Mouse (Mus musculus) liver (tissue): ENCODE measurements at regions not wholly inside any gene's neighbourhood (a gene's known extent, or its start where the extent isn't known, plus 50 kb on each side); places are given as distances from the start of the nearest gene placed in this dataset.

Experiments used
- DNase-seq: peaks from one replicate; pipeline ENCODE4 v3.0.0-alpha.2; 2020; ENCODE audit warnings: mixed read lengths

DNA sequence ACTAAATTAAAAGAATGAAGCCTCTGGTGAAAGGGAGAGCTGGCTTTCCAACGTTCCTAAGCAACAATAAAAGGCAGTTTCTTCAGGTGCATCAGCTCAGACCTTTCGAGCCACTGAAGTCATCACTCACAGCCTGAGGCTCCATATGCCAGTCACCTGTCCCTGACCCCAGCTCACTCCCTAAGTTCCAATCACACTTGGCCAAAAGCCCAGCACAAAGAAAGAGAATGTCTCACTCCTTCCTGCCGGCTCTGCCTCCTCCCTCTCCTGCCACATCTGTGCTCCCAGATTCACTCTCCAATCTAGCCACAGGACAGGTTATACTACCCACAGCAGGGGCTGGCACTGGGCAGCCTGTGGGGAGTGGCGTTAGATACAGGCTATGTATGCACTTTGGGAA is 150.7 kb downstream of the Psat1 start:
- no peak for DNase-seq

- no peak for DNase-seq
Observed at GRCm38 (mm10) chr19:15791942-15792341, 155.2 kb downstream of the Psat1 start.

DNA sequence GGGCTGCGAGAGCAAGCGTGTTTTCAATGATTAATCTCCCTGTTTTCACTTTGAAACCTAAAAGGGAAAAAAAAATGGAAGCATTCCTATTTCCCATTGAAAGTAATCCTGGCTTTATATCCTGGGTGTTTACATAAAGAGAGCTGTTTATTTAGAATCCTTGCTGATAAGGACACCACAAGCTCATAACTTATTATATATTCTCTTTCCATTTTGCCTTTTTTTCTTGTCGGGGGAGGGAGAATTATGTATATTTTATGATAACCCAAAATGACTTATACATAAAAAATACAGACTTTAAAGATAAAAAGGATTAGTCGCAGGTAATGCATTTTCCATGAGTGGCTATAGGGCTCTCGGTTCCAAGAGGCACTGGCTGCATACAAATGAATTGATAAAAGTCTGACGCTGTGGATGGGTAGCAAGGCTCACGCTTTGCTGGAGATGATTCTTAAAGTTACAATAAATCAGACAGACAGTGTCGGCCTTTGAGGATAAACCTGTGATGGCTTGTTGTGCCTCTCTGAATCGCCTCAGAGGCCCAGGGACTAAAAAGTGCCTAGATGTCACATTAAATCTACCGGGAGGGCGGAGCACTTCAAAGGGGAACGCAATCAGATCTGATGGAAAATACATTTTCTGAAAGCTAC is 155.7 kb downstream of the Psat1 start:
- no peak for DNase-seq

GRCm38 (mm10) chr19:15790620-15791263 is 156.4 kb downstream of the Psat1 start:
- no peak for DNase-seq

GRCm38 (mm10) chr19:15789741-15790140 is 157.4 kb downstream of the Psat1 start:
- DNase-seq: no peak

GRCm38 (mm10) chr19:15784644-15785043 is 162.5 kb downstream of the Psat1 start:
- no peak for DNase-seq

DNA sequence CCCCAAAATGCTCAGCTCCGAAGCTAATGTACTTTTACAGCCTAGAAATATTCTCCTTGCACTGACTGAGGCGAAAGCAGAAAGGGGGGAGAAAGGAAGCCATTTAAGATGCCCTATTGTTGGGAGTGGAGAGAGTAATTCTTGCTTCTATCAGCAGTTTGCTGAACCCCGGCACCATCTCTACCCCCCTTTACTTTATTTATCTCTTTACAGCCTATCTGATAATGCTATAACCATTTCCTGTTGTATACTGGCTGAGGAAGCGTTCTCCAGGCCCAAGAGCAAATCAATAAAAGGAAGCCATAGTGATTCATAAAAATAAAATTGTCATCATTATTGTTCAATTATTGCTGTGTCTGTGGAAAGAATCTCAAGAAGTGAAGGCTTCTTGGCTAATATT is 177.5 kb downstream of the Psat1 start:
- no peak for DNase-seq

GRCm38 (mm10) chr19:15761086-15761485 is 186.1 kb downstream of the Psat1 start:
- DNase-seq: no peak

- no peak for DNase-seq
Observed at GRCm38 (mm10) chr19:15745026-15745777, 201.9 kb downstream of the Psat1 start.

DNA sequence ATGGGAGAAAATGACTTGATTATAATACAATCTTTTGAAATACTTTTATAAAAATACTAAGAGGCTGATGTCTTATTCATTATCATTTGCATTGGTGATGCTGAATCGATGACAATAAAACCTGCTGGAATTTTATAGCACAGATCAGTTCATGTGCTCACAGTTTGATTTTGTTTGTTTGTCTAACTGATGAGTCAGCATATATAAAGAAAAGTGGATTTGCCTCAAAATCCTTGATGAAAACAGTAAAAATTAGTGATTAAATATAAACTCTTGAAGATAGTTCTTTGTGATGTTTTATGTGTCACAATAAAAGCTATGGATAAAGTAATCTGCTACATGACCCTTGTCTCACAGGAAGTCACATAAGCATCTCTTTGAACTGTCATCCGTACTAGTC is 210.9 kb downstream of the Psat1 start:
- DNase-seq: no peak

- DNase-seq: no peak
Observed at GRCm38 (mm10) chr19:15726785-15727406, 220.2 kb downstream of the Psat1 start.

DNA sequence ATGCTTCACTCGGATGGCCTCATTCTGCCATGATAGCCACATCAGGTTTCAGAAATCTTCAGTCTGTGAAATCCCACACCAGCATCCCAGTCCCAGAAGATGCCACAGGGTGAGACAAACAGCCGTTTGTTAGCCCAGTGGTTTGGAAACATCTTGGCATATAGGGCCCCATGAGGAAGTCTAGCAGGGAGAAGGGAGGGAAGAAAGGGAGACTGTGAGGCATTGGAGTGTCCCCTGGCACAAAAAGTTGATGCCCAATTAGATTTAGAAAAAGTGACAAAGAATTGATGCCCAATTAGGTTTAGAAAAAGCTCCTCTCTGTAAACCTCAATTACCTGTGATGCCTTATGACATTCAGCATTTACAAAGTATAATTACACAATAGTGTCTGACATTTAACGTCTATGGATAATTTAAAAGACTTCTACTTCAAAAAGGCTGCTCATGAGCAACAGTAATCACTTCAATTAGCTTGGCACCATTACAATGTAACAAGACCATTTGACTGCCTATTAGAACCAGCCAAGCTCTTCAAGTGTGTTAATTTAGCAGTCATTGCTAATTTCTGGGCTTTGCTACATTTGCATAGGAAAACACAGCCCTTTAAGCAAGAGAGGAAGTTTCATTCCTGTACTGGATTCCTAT is 254.6 kb downstream of the Psat1 start:
- no peak for DNase-seq

DNA sequence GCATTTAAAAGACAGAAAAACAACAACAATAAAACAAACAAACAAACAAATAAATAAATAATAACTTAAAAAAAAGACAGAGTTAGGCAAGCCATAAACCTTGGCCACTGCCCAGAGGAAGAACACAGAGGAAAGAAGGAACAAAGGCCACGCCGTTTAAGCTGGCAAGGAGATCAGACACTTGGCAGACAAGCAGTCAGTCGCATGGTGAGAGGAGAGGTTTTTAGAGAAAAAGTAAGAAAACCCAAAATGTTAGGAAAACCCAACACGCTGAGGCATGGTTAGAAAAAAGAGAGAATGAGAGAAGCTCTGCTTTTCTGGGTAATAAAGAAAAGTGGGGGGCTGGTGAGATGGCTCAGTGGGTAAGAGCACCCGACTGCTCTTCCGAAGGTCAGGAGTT is 277.1 kb downstream of the Psat1 start:
- no peak for DNase-seq

DNA sequence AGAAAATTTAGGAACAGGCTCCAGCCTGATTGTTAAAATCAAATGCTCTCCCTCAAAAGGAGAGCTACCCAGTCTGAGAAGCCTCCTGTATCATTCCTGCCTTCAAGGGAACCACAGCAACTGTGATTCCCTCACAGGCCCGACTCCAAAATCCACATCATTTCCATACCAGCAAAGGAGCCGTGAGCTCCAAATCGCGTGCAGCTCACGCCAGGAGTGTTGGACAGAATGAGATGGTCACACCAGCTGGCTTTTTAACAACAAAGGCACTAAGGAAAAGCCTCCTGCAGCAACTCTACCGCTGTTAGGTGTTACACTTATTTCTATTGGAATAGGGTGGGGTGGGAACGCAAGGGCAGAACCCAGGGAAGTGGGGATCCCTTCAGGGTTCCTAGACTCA is 277.6 kb downstream of the Psat1 start:
- no peak for DNase-seq

DNA sequence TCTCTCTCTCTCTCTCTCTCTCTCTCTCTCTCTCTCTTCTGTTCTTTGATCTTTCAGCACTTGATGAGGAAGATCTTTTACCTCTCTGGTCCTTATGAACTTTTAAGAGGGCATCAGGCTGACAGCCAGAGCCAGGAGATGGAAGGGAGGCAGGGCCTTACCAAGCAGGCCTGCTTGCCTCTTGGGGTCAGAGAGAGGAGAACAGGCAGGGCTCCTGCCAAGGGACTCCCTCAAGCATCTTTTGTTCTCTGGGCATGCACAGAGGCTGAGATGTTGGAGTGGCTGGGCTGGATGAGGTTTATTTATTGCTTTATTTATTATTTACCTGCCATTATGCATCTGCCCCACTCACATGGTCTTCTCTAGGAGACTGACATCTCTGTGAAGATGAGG is 278.5 kb downstream of the Psat1 start:
- DNase-seq: no peak

- peak; percentile 5 for DNase-seq
Observed at GRCm38 (mm10) chr19:15667889-15668623, 279.1 kb downstream of the Psat1 start.

DNA sequence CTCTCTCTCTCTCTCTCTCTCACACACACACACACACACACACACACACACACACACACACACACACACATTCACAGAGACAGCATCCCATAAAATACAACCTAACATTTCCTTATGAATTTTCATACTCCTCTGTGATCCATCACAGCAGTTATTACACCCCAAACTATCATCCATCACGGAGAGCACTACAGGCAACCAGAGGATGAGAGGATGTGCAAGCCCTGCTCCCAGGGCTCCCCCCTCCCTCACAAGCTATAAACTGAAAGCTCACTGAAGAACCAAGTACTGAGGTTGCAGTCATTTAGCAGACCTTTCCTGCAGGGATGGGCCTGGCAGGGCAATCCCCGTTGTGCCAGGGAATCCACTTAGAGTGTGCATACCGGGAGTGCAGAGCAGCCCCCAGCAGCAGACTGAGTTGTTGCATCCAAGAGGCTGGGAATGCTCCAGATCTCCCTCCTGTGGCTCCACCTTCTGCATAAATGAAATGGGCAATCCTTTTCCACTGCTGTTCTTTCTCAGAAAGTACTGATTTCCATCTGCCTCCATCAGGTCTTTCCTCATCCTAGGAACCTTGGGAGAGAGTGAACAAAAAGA is 283.4 kb downstream of the Psat1 start:
- DNase-seq: no peak

DNA sequence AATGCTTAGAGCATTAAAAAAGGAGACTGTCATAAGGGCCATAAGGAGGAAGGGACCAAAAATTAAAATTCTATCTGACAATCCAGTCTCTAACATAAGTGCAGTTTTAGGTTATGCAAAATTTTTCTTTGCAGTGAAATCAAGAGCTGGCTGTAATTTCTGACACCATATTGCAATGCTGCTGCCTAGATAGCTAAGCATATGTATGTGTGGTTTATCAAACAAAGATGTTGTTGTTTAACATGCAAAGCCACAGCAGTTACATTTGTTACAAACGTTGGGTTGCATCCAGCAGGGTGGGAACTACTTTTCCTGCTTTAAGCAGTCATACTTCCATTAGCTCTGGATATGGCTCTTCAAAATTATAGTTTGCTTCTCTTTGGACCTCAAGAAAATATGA is 288.5 kb downstream of the Psat1 start:
- DNase-seq: no peak

GRCm38 (mm10) chr19:15657846-15658245 is 289.3 kb downstream of the Psat1 start:
- DNase-seq: no peak

DNA sequence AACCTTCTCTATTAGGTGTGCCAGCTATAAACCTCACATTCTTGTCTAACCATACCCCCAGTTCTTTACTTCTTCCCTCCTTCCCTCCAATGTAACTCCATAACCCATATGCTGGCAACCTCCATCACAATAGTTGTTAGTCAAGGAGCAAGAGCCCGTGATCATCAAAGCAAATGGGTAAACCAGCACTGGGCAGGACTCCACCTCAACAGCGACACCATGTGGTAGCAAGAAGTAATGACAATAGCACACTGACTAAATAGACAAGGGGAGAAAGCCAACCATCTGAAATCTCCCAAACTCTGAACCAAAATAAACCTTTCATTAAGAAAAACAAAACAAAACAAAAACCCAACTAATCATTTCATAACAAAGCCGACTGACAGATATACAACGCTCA is 297.8 kb downstream of the Psat1 start:
- DNase-seq: peak; percentile 27

DNA sequence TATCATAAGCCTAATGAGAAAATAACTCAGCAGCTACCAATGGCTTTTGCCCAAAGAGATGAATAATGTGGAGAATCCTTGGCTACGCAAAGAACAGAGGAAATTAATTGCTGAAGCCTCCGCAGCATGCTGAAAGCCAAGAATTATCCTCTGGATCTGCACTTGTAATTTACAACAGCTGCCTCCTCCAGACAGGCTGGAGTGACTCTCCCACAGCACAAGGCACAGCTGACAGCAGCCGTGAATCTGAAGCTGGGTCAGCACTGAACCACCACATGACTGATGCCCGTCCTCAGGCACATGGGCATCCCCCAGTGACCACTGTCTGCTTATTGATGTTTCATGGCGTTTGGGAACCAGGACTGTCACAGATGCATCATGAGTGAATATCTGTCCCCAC is 299.8 kb downstream of the Psat1 start:
- DNase-seq: no peak

- DNase-seq: no peak
Observed at GRCm38 (mm10) chr19:15644786-15645185, 302.4 kb downstream of the Psat1 start.
